7 mouse cellular contexts compared by ENCODE assay signal in genomic region chr7:73372352-73372970, GRCm38 (mm10). TPM values are rescaled to one million over a fixed set of nuclear protein-coding genes. Genes with fewer than 3 reads are reported as not detected.
A peak's percentile ranks its signal among the peaks of the same experiment; 100 is the strongest.
DNase-seq lines count a peak whose midpoint lies in the region; ATAC-seq lines count a peak whose summit lies in the region.

No protein-coding gene starts in this region.

- no peak overlapping the region for H3K9ac ChIP-seq in heart, embryonic 11.5 days (ENCODE audit: low read depth, low read length)
- peak overlapping the region; percentile 24; the same call in 1 of the 2 replicates for H3K9ac ChIP-seq in kidney, embryonic 15.5 days
- H3K9ac ChIP-seq in liver, embryonic 13.5 days, result no peak overlapping the region
- H3K9ac ChIP-seq in neural tube, embryonic 11.5 days (ENCODE audit: low read length), result peak overlapping the region; percentile 26

- no peaks in the 10 kb centered on the region for H3K9me3 ChIP-seq in heart, embryonic 11.5 days (replicated peaks; ENCODE audit: control insufficient read depth, low read length)
- H3K9me3 ChIP-seq in kidney, embryonic 15.5 days (replicated peaks), result no peaks in the 10 kb centered on the region
- H3K9me3 ChIP-seq in liver, embryonic 13.5 days (replicated peaks), result no peaks in the 10 kb centered on the region
- no peaks in the 10 kb centered on the region for H3K9me3 ChIP-seq in neural tube, embryonic 11.5 days (ENCODE audit: control insufficient read depth, low read length)

- peak overlapping the region; percentile 60 for H3K4me2 ChIP-seq in heart, embryonic 11.5 days
- peak overlapping the region; percentile 75 for H3K4me2 ChIP-seq in kidney, embryonic 15.5 days
- peak overlapping the region; percentile 48 for H3K4me2 ChIP-seq in liver, embryonic 13.5 days
- H3K4me2 ChIP-seq in neural tube, embryonic 11.5 days (ENCODE audit: low read depth), result peak overlapping the region; percentile 29

- no peaks in the 10 kb centered on the region for H3K36me3 ChIP-seq in heart, embryonic 11.5 days (ENCODE audit: control insufficient read depth, insufficient read depth, low read length)
- no peaks in the 10 kb centered on the region for H3K36me3 ChIP-seq in kidney, embryonic 15.5 days
- H3K36me3 ChIP-seq in liver, embryonic 13.5 days, result no peaks in the 10 kb centered on the region
- no peaks in the 10 kb centered on the region for H3K36me3 ChIP-seq in neural tube, embryonic 11.5 days (ENCODE audit: control insufficient read depth, insufficient read depth, low read length)

- peak; percentile 76 for DNase-seq in adrenal gland, postnatal 25 days
- peak; percentile 49 for DNase-seq in fibroblast of lung, adult 2 months (ENCODE audit: low read depth)
- DNase-seq in liver, embryonic 13.5 days, result no peak
- peak; percentile 62 for DNase-seq in neural tube, embryonic 11.5 days (ENCODE audit: low spot score)
- DNase-seq in urinary bladder, postnatal 14 days (ENCODE audit: low spot score), result peak; percentile 87

- H3K4me1 ChIP-seq in heart, embryonic 11.5 days (ENCODE audit: control insufficient read depth, insufficient read depth, low read length), result peaks cover 6% of the 10 kb centered on the region; the same call in 1 of the 2 replicates
- H3K4me1 ChIP-seq in kidney, embryonic 15.5 days, result peaks cover 36% of the 10 kb centered on the region
- H3K4me1 ChIP-seq in liver, embryonic 13.5 days (replicated peaks), result peaks cover 22% of the 10 kb centered on the region
- peaks cover 9% of the 10 kb centered on the region for H3K4me1 ChIP-seq in neural tube, embryonic 11.5 days (ENCODE audit: control insufficient read depth, insufficient read depth, low read length)

- no peak for ATAC-seq in heart, embryonic 11.5 days (replicated peaks; ENCODE audit: insufficient number of reproducible peaks, low FRiP score, low TSS enrichment)
- ATAC-seq in kidney, embryonic 15.5 days (replicated peaks; ENCODE audit: low FRiP score), result no peak
- no peak for ATAC-seq in liver, embryonic 13.5 days (ENCODE audit: low read depth)
- ATAC-seq in neural tube, embryonic 11.5 days (ENCODE audit: insufficient read depth, low FRiP score, low TSS enrichment), result no peak

- WGBS in heart, embryonic 11.5 days (ENCODE audit: insufficient replicate concordance), result 1% methylated on average over 29 of the region's 29 CpGs
- WGBS in kidney, embryonic 15.5 days, result 2% methylated on average over 29 of the region's 29 CpGs
- WGBS in liver, embryonic 13.5 days (ENCODE audit: insufficient replicate concordance), result 3% methylated on average over 29 of the region's 29 CpGs
- WGBS in neural tube, embryonic 11.5 days, result 3% methylated on average over 29 of the region's 29 CpGs

- peak overlapping the region; percentile 34 for H3K4me3 ChIP-seq in heart, embryonic 11.5 days (ENCODE audit: low read depth, low read length)
- peak overlapping the region; percentile 40 for H3K4me3 ChIP-seq in kidney, embryonic 15.5 days (replicated peaks)
- H3K4me3 ChIP-seq in liver, embryonic 13.5 days (replicated peaks), result peak overlapping the region; percentile 34
- peak overlapping the region; percentile 12 for H3K4me3 ChIP-seq in neural tube, embryonic 11.5 days (ENCODE audit: low read depth, low read length)

- H3K27ac ChIP-seq in heart, embryonic 11.5 days (ENCODE audit: low read depth, low read length), result no peak overlapping the region
- no peak overlapping the region for H3K27ac ChIP-seq in kidney, embryonic 15.5 days
- no peak overlapping the region for H3K27ac ChIP-seq in liver, embryonic 13.5 days
- no peak overlapping the region for H3K27ac ChIP-seq in neural tube, embryonic 11.5 days (ENCODE audit: low read depth, low read length)

- peaks cover 65% of the 10 kb centered on the region for H3K27me3 ChIP-seq in heart, embryonic 11.5 days (ENCODE audit: control insufficient read depth, insufficient read depth, low read length)
- peaks cover 74% of the 10 kb centered on the region for H3K27me3 ChIP-seq in kidney, embryonic 15.5 days
- H3K27me3 ChIP-seq in liver, embryonic 13.5 days, result peaks cover 78% of the 10 kb centered on the region
- peaks cover 3% of the 10 kb centered on the region; the same call in 1 of the 2 replicates for H3K27me3 ChIP-seq in neural tube, embryonic 11.5 days (ENCODE audit: control insufficient read depth, insufficient read depth, low read length)

RNA-seq across cellular contexts. Expression of gene Rgma, which starts 2.8 kb away (rescaled TPM):
- total RNA-seq in adrenal gland, postnatal 25 days (2021), result 7.7 and 9.9 TPM in 2 replicates
- 4.2 and 5.8 TPM in 2 replicates for polyA plus RNA-seq in heart, embryonic 11.5 days (2014; fragmentation: Nextera tagmentation; extraction: Ambion mirVana)
- polyA plus RNA-seq in kidney, embryonic 15.5 days (2015; fragmentation: Nextera tagmentation; extraction: Ambion mirVana), result 11.7 and 13.7 TPM in 2 replicates
- 0.23 and 0.31 TPM in 2 replicates for polyA plus RNA-seq in liver, embryonic 13.5 days (2015; fragmentation: Nextera tagmentation; extraction: Ambion mirVana)
- polyA plus RNA-seq in neural tube, embryonic 11.5 days (2014; fragmentation: Nextera tagmentation; extraction: Ambion mirVana), result 48.9 and 50.1 TPM in 2 replicates

Comparison
In these comparisons a context has a peak if more than half of its experiments do, and no peak if none do; other contexts are left out.
1. H3K9ac ChIP-seq: peak in kidney, embryonic 15.5 days (single experiment) and neural tube, embryonic 11.5 days (single experiment); none in heart, embryonic 11.5 days (single experiment) and liver, embryonic 13.5 days (single experiment).
2. Peak in every context shown above with its lines, with median percentiles within 50 percentile points of each other: H3K4me2 ChIP-seq and H3K4me3 ChIP-seq.